Mouse (Mus musculus): ENCODE measurements around the gene Tex14. TPM values are rescaled to one million over a fixed set of nuclear protein-coding genes. Genes with fewer than 3 reads are reported as not detected.
"Not testable (repeated sequence)": the region's sequence is repeated elsewhere in the genome, so short reads cannot be mapped to it uniquely, and the experiment has no call there.

Tex14 gene
- polyA plus RNA-seq, 1 experiment from 2014 or later, result 1.3 TPM

DNA sequence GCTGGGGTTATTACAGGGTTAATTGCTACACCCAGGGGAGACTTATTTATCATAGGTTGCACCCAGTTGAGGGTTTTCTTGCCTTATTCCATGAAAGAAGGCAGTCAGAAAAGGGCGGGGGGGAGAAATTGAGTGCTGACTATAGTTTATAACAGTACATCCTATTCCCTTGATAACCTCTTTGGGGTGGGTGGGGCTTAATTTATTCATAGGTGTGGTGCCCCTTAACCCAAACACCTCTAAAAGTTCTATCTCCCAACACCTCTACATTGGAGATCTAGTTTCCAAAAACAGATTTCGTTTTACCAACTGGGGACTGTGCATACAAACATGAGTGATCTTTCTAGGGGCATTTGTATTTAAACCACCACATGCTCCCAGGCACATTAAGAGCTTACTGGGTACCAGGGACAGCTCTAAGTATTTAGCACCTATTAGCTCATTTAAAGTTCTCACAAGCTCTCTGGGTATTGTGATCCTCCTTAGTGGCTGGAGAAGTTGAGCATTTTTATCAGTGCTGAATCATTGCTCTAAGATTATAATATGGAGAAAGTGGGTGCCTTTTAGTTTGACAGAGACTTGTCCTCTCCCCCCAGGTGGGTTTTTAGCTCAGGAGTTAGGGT, 23.3 kb downstream of the Tex14 start:
- H3K27me3 ChIP-seq, result no peaks in the 10 kb centered on the region
- no peak for ATAC-seq (ENCODE audit: low FRiP score, low read depth)
- H3K9me3 ChIP-seq, result no peaks in the 10 kb centered on the region
- 71% methylated on average over 2 of the region's 2 CpGs for WGBS
- H3K9ac ChIP-seq, result no peak overlapping the region
- no peaks in the 10 kb centered on the region for H3K36me3 ChIP-seq
- peak overlapping the region; percentile 34; the same call in 1 of the 2 replicates for H3K27ac ChIP-seq
- no peak overlapping the region for H3K4me2 ChIP-seq (replicated peaks)
- peaks cover 6% of the 10 kb centered on the region; the same call in 1 of the 2 replicates for H3K4me1 ChIP-seq
- no peak overlapping the region for H3K4me3 ChIP-seq

DNA sequence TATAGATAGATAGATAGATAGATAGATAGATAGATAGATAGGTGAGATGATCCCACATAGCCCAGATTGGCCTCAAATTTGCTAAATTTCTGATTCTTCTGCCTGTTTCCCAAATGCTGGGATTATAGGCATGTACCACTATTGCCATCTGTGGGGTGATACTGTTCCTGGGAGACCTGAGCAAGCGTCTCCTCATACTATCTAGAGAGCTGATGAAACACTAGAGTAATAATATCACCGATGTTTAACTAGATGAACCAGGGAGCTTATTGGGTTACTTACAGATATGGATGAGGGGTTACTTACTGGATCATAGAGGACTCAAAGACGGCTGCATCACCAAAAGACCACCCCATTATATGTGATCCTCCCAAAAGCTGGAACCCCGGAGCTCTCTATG, 24.5 kb downstream of the Tex14 start:
- H3K4me1 ChIP-seq, result peaks cover 13% of the 10 kb centered on the region
- H3K9me3 ChIP-seq, result no peaks in the 10 kb centered on the region
- H3K4me2 ChIP-seq (replicated peaks), result no peak overlapping the region
- 89% methylated on average over 4 of the region's 4 CpGs for WGBS
- no peak overlapping the region for H3K4me3 ChIP-seq
- no peaks in the 10 kb centered on the region for H3K36me3 ChIP-seq
- no peak for ATAC-seq (ENCODE audit: low FRiP score, low read depth)
- H3K27me3 ChIP-seq, result no peaks in the 10 kb centered on the region
- no peak overlapping the region for H3K9ac ChIP-seq
- H3K27ac ChIP-seq, result no peak overlapping the region

DNA sequence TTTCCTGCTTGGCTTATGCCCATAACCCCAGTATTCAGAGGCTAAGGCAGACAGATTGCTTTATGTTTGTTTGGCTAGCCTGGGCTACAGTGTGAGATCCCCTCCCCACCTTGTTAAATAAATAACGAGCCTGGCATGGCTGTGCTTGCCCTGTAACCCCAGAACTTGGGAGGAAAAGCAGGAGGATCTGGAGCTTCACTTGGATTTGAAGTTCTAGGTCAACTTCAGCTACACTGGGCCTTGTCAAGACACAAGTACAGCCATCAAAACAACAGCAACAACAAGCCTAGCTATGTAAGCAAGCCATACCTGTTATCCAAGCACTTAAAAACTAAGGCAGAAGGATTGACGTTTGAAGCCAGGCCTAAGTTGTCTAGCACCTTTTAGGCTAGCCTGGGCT, 25.5 kb downstream of the Tex14 start:
- Histone ChIP-seq H3K36me3 (no peaks in the 10 kb centered on the region), H3K4me2 (replicated peaks) (no peak overlapping the region), H3K27ac (no peak overlapping the region), H3K4me1 (peaks cover 13% of the 10 kb centered on the region), H3K9ac (no peak overlapping the region), H3K27me3 (no peaks in the 10 kb centered on the region), H3K4me3 (no peak overlapping the region), H3K9me3 (no peaks in the 10 kb centered on the region)
- WGBS, result 64% methylated on average over 2 of the region's 2 CpGs
- no peak for ATAC-seq (ENCODE audit: low FRiP score, low read depth)

DNA sequence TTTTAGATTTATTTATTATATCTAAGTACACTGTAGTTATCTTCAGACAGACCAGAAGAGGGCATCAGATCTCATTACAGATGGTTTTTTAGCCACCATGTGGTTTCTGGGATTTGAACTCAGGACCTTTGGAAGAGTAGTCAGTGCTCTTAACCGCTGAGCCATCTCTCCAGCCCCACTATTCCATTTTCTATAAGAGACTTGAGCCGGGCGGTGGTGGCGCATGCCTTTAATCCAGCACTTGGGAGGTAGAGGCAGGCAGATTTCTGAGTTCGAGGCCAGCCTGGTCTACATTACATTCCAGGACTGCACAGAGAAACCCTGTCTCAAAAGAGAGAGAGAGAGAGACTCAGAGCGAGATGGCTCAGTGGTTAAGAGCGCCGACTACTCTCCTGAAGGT, 26.9 kb downstream of the Tex14 start:
- H3K9ac ChIP-seq; H3K4me3 ChIP-seq; H3K27me3 ChIP-seq; H3K36me3 ChIP-seq; ATAC-seq (ENCODE audit: low FRiP score, low read depth); H3K4me2 ChIP-seq (replicated peaks); H3K27ac ChIP-seq; H3K9me3 ChIP-seq: not testable (repeated sequence)
- H3K4me1 ChIP-seq, result peaks cover 13% of the 10 kb centered on the region
- 86% methylated on average over 8 of the region's 8 CpGs for WGBS

DNA sequence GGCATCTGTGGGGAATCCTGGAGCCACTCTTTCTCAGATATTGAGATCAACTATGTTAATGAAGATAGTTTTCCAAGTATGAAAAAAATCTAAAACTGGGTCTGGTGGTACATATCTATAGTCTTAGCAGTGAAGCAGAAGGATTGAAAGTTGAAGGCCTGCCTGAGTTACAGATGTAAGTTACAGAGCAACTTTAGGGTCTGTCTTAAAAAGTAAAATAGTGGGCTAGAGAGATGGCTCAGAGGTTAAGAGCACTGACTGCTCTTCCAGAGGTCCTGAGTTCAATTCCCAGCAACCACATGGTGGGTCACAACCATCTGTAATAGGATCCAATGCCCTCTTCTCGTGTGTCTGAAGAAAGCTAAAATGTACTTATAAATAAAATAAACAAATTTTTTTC, 27.6 kb downstream of the Tex14 start:
- Histone ChIP-seq H3K4me3 (no peak overlapping the region), H3K9me3 (no peaks in the 10 kb centered on the region), H3K4me2 (replicated peaks) (no peak overlapping the region), H3K4me1 (peaks cover 13% of the 10 kb centered on the region), H3K36me3 (no peaks in the 10 kb centered on the region), H3K27me3 (no peaks in the 10 kb centered on the region), H3K27ac (no peak overlapping the region), H3K9ac (no peak overlapping the region)
- ATAC-seq (ENCODE audit: low FRiP score, low read depth), result no peak
- WGBS, result 62% methylated on average over 1 of the region's 1 CpGs

DNA sequence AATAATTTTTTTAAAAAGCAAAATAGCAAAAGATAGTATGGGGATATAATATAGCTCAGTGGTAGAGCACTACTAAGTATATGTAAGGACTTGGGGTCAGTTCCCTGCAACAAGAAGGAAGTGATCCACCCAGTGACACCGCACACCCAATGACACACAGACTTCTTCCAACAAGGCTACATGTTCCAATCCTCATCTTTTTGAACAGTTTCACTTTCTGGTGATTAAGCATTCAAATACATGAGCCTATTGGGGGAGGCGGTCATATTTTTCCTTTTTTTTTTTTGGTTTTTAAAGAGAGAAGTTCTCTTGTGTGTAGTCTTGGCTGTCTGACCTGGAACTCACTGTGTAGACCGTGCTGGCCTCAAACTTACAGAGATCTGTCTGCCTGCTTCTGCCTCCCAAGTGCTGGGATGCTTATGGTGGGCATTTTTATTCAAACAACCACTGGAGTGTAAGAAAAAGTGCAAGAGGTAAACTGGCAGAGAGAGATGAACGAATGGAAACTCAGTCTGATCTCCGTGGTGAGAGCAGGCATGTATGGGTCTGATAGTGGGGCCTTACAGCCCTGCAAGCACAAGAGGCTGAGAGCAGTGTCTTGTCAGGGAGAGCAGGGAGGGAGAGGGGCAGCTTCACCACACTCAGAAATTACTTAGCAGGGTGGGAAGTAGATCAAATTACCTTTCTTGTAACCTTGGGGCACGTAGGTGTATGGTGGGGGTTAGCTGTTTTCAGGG, 28.2 kb downstream of the Tex14 start:
- Histone ChIP-seq H3K36me3 (no peaks in the 10 kb centered on the region), H3K9me3 (no peaks in the 10 kb centered on the region), H3K4me2 (replicated peaks) (no peak overlapping the region), H3K9ac (no peak overlapping the region), H3K4me1 (peaks cover 9% of the 10 kb centered on the region; the same call in 1 of the 2 replicates), H3K27ac (no peak overlapping the region), H3K4me3 (no peak overlapping the region), H3K27me3 (no peaks in the 10 kb centered on the region)
- 48% methylated on average over 6 of the region's 6 CpGs for WGBS
- no peak for ATAC-seq (ENCODE audit: low FRiP score, low read depth)

DNA sequence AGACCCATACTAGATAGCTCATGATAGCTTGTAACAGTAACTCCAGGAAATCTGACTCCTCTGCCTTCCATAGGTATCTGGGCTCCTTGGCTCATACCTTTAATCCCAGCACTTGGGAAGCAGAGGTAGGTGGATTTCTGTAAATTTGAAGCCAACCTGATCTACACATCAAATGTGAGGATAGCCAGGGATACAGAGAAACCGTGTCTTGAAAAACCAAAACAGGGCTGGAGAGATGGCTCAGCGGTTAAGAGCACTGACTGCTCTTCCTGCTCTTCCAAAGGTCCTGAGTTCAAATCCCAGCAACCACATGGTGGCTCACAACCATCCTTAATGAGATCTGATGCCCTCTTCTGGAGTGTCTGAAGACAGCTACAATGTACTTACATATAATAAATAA, 30.2 kb downstream of the Tex14 start:
- not testable (repeated sequence) for H3K9me3 ChIP-seq; H3K4me2 ChIP-seq (replicated peaks); H3K36me3 ChIP-seq; ATAC-seq (ENCODE audit: low FRiP score, low read depth); H3K4me3 ChIP-seq; H3K27ac ChIP-seq; H3K9ac ChIP-seq; H3K27me3 ChIP-seq; H3K4me1 ChIP-seq
- whole genome bisulfite sequencing, result 84% methylated on average over 2 of the region's 2 CpGs

DNA sequence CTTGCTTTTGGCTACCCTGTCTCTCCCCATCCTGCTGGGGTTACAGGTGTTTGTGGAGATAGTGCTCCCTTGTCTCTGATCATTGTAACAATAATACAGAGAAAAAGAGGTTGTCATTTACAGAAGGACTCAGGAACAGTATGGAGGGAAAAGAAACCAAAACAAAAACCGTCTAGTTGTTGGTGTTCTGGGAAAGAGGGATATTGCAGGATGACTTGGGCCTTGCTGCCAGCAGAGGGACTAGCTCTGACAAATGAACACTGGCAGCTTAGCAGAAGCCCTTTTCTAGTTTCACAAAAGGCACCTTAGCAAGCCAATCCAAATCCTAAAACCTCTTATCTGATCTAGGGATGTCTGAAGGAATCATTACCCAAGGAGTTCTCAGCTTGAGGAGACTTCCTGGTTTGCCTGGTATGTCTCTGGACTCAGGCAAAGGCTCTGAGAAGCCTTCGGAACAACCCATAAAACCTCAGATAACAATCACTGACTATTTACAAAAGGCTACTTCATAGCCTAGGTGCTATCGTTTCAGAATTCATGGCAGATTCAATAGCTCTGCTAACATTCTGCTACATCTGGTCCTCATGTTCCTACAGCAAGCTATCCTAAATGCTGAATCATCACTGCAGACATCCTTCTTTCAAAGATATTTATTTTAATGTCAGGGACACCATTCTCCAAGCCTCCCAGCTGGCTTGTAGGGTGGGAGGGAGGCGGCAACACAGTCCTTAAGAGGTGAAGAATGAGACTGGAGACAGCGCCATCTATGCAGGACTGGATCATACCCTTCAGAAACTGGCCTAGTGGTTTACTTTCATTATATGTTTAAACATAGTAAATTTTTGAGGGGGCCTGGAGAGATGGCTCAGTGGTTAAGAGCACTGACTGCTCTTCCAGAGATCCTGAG, 31.7 kb downstream of the Tex14 start:
- H3K4me1 ChIP-seq, result peaks cover 9% of the 10 kb centered on the region; the same call in 1 of the 2 replicates
- WGBS, result 41% methylated on average over 5 of the region's 5 CpGs
- no peak for ATAC-seq (ENCODE audit: low FRiP score, low read depth)
- no peak overlapping the region for H3K27ac ChIP-seq
- no peak overlapping the region for H3K4me3 ChIP-seq
- no peak overlapping the region for H3K9ac ChIP-seq
- H3K36me3 ChIP-seq, result no peaks in the 10 kb centered on the region
- H3K9me3 ChIP-seq, result no peaks in the 10 kb centered on the region
- no peaks in the 10 kb centered on the region for H3K27me3 ChIP-seq
- H3K4me2 ChIP-seq (replicated peaks), result no peak overlapping the region

DNA sequence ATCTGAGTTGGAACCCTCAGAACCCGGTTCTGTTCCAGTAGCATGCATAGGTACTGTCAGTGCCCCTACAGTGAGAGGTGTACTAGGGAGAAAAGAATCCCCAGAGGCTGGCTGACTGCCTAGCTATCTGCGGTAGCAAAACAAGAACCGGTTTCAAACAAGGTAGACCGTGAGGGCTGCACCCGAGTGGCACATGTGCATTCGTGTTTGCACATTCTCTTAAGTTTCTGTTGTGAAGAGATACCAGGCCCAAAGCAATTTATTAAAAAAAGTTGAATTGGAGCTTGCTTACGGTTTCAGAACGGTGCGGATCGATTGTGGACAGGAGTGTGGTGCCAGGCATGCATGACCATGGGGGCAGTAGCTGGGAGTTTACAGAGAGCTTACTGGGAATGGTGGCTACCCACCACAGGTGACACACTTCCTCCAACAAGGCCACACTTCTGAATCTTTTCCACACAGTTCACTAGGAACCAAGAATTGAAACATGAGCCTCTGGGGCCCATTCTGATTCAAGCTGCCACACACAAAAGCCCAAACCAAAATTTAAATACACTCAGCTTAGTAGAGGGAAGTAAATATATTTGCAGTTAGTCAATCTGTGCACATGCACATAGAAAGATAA, 35.0 kb downstream of the Tex14 start:
- H3K9me3 ChIP-seq, result no peaks in the 10 kb centered on the region
- peaks cover 8% of the 10 kb centered on the region; the same call in 1 of the 2 replicates for H3K4me1 ChIP-seq
- no peak overlapping the region for H3K27ac ChIP-seq
- no peak overlapping the region for H3K4me3 ChIP-seq
- H3K27me3 ChIP-seq, result no peaks in the 10 kb centered on the region
- H3K4me2 ChIP-seq (replicated peaks), result no peak overlapping the region
- no peaks in the 10 kb centered on the region for H3K36me3 ChIP-seq
- WGBS, result 89% methylated on average over 10 of the region's 10 CpGs
- ATAC-seq (ENCODE audit: low FRiP score, low read depth), result no peak
- H3K9ac ChIP-seq, result no peak overlapping the region

DNA sequence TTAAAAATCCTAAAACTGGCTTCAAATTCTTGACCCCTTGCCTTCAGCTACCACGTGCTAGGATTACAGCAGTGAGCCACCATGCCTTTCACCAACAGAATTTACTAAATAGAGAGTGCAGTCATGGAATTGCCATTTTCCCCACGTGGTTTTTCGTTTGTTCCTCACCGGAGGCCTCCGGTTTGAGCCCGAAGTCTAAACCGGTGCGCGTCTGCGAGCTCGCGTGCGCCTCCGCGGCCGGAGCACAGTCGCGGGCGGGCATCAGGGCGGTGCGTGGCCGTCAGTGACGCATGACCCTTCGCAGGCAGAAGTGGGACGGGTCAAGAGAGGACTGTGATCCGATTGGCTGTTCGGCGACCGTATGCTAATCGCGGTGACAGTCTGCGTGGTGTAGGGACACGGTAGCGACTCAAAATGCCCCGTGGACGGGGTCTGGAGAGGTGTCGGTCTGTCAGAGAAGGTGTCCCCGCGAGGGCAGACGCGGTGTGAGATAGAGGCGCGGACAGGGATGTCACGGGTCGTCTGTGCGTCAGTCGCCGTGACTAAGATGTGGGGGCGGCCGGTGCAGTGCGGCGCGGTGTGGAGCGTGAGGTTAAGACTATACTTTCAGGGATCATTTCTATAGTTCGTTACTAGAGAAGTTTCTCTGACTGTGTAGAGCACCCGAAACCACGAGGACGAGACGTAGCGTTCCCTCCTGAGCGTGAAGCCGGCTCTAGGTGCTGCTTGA, 37.9 kb downstream of the Tex14 start:
- H3K9me3 ChIP-seq, H3K27ac ChIP-seq, H3K36me3 ChIP-seq, H3K27me3 ChIP-seq: not testable (repeated sequence)
- peak overlapping the region; percentile 30 for H3K4me3 ChIP-seq
- peaks cover 11% of the 10 kb centered on the region; the same call in 1 of the 2 replicates for H3K4me1 ChIP-seq
- peak; percentile 96 for ATAC-seq (ENCODE audit: low FRiP score, low read depth)
- H3K4me2 ChIP-seq (replicated peaks), result peak overlapping the region; percentile 60
- H3K9ac ChIP-seq, result peak overlapping the region; percentile 48; the same call in 1 of the 2 replicates
- WGBS, result under 1% methylated on average over 32 of the region's 62 CpGs

DNA sequence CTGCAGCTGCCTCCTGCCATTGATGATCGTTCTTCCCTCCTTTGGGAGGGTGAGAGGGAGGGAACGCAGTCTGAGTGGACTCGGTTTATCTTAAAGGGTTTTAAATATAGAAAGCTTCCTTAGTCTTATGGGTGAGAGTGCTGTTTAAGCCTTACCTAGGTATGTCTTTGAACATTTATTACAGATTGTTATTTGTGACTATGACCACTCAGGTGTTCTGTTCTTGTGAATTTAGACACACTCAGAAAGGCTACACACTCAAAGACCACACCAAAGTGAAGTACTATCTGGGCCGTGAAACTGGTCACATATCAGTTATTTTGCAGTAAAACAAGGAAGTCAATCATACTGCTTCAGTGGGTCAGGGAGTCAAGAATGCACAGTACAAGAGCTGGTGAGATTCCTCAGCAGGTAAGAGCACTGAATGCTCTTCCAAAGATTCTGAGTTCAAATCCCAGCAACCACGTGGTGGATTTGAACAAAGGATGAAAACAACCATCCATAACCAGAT, 38.6 kb downstream of the Tex14 start:
- H3K27ac ChIP-seq, result peak overlapping the region; percentile 7; the same call in 1 of the 2 replicates

More for the DNA sequence above, 38.6 kb downstream of the Tex14 start:
- Histone ChIP-seq H3K4me2 (replicated peaks) (no peak overlapping the region), H3K4me1 (peaks cover 11% of the 10 kb centered on the region; the same call in 1 of the 2 replicates), H3K27me3 (no peaks in the 10 kb centered on the region), H3K9ac (no peak overlapping the region), H3K4me3 (no peak overlapping the region), H3K36me3 (no peaks in the 10 kb centered on the region), H3K9me3 (no peaks in the 10 kb centered on the region)
- no peak; the same call in 1 of the 2 replicates for ATAC-seq (ENCODE audit: low FRiP score, low read depth)
- 0% methylated on average over 5 of the region's 5 CpGs for WGBS

All from limb, embryonic 13.5 days (tissue).